Comparison of ENCODE assay signal across 20 mouse cellular contexts in genomic region chr15:91971846-91972245, GRCm38 (mm10).
DNase-seq lines count a peak whose midpoint lies in the region; ATAC-seq and TF ChIP-seq lines count a peak whose summit lies in the region.
"Had no signal": no experiment of that assay in that cellular context is flagged by ENCODE, and none has a peak within 500 bp of the region (broad histone marks: within the 10 kb centered on the region; RNA-seq: fewer than 3 reads in every experiment).

No protein-coding gene starts in this region.

- no peaks in the 10 kb centered on the region for H3K36me3 ChIP-seq in midbrain, embryonic 10.5 days
- no peaks in the 10 kb centered on the region for H3K36me3 ChIP-seq in midbrain, embryonic 13.5 days
- no peaks in the 10 kb centered on the region for H3K36me3 ChIP-seq in hindbrain, embryonic 14.5 days (replicated peaks; ENCODE audit: control insufficient read depth, insufficient read depth)
- H3K36me3 ChIP-seq in myocyte (ENCODE audit: control insufficient read depth, insufficient read depth): no peaks in the 10 kb centered on the region
- H3K36me3 ChIP-seq: lung, embryonic 15.5 days had no signal

- H3K9me3 ChIP-seq in midbrain, embryonic 10.5 days (replicated peaks): no peaks in the 10 kb centered on the region
- no peaks in the 10 kb centered on the region for H3K9me3 ChIP-seq in midbrain, embryonic 13.5 days
- H3K9me3 ChIP-seq in hindbrain, embryonic 14.5 days (ENCODE audit: control insufficient read depth, low read length): no peaks in the 10 kb centered on the region
- H3K9me3 ChIP-seq: lung, embryonic 15.5 days had no signal

- no peak for TF ChIP-seq POLR2A in myocyte (IDR thresholded peaks at IDR 0.05; ENCODE audit: insufficient read length, low read depth)

- peaks cover 7% of the 10 kb centered on the region; the same call in 1 of the 2 replicates for H3K4me1 ChIP-seq in midbrain, embryonic 10.5 days
- H3K4me1 ChIP-seq in midbrain, embryonic 13.5 days (replicated peaks): no peaks in the 10 kb centered on the region
- H3K4me1 ChIP-seq in hindbrain, embryonic 14.5 days (replicated peaks; ENCODE audit: control insufficient read depth, insufficient read depth, low read length): 0 out of 2 replicates have a peak, but pooled peaks cover 6% of the 10 kb centered on the region
- H3K4me1 ChIP-seq: lung, embryonic 15.5 days had no signal

- no peak overlapping the region for H3K27ac ChIP-seq in midbrain, embryonic 10.5 days (replicated peaks)
- no peak overlapping the region for H3K27ac ChIP-seq in midbrain, embryonic 13.5 days
- no peak overlapping the region for H3K27ac ChIP-seq in hindbrain, embryonic 14.5 days
- H3K27ac ChIP-seq: layer of hippocampus, adult 2 months; liver, embryonic 14.5 days; lung, embryonic 15.5 days had no signal

- DNase-seq in frontal cortex, postnatal 25 days (ENCODE audit: low spot score in 2 of 2): no peak
- DNase-seq in midbrain, embryonic 10.5 days (ENCODE audit: low spot score): peak; percentile 13
- DNase-seq in hindbrain, embryonic 14.5 days (ENCODE audit: low spot score): no peak
- DNase-seq in thymus, postnatal 0 days (ENCODE audit: low spot score): no peak
- DNase-seq: adrenal gland, postnatal 36 days; B cell, adult 2 months; cerebellum, adult 18-20 months; cerebellum, postnatal 36 days; kidney, adult 8-10 months; kidney, postnatal 14 days; lung, postnatal 4 days; thymus, postnatal 4 days had no signal

- no peak overlapping the region for H3K9ac ChIP-seq in midbrain, embryonic 13.5 days (replicated peaks)
- H3K9ac ChIP-seq in hindbrain, embryonic 14.5 days: no peak overlapping the region
- H3K9ac ChIP-seq: liver, embryonic 14.5 days; lung, embryonic 15.5 days had no signal

- no peaks in the 10 kb centered on the region for H3K79me2 ChIP-seq in myocyte (ENCODE audit: control insufficient read depth, insufficient read depth)

- no peak overlapping the region for H3ac ChIP-seq in myocyte (ENCODE audit: control insufficient read depth, insufficient read length)

- ATAC-seq in frontal cortex, adult (ENCODE audit: low TSS enrichment): peak; percentile 77
- no peak for ATAC-seq in midbrain, embryonic 13.5 days
- ATAC-seq in hindbrain, embryonic 14.5 days (ENCODE audit: low FRiP score): no peak
- ATAC-seq: inflammation-experienced regulatory T-cells, adult 6 months had no signal

- no peak overlapping the region for H3K4me3 ChIP-seq in midbrain, embryonic 10.5 days
- no peak overlapping the region for H3K4me3 ChIP-seq in midbrain, embryonic 13.5 days (replicated peaks)
- H3K4me3 ChIP-seq in hindbrain, embryonic 14.5 days (replicated peaks; ENCODE audit: low read length): no peak overlapping the region
- H3K4me3 ChIP-seq in myocyte: no peak overlapping the region
- H3K4me3 ChIP-seq: layer of hippocampus, adult 2 months; lung, embryonic 15.5 days had no signal

- 17% methylated on average over 5 of the region's 5 CpGs for WGBS in midbrain, embryonic 10.5 days
- WGBS in midbrain, embryonic 13.5 days: 11% methylated on average over 5 of the region's 5 CpGs
- WGBS in hindbrain, embryonic 14.5 days: 9% methylated on average over 5 of the region's 5 CpGs

- no peak overlapping the region for H3K4me2 ChIP-seq in midbrain, embryonic 13.5 days (replicated peaks)
- 0 out of 2 replicates have a peak overlapping the region, but pooled peaks have one; percentile 11 for H3K4me2 ChIP-seq in hindbrain, embryonic 14.5 days (replicated peaks)
- H3K4me2 ChIP-seq in myocyte (ENCODE audit: low read depth): peak overlapping the region; percentile 7
- H3K4me2 ChIP-seq: heart, embryonic 11.5 days; lung, embryonic 15.5 days had no signal

- H3K27me3 ChIP-seq in midbrain, embryonic 10.5 days (ENCODE audit: low read depth, poor library complexity, severe bottlenecking): no peaks in the 10 kb centered on the region
- no peaks in the 10 kb centered on the region for H3K27me3 ChIP-seq in midbrain, embryonic 13.5 days
- H3K27me3 ChIP-seq in hindbrain, embryonic 14.5 days (ENCODE audit: control insufficient read depth, insufficient read depth, low read length): no peaks in the 10 kb centered on the region
- H3K27me3 ChIP-seq in myocyte (ENCODE audit: control insufficient read depth, insufficient read depth, insufficient read length): no peaks in the 10 kb centered on the region
- H3K27me3 ChIP-seq: lung, embryonic 15.5 days had no signal

TF ChIP-seq in myocyte, 11 proteins besides CTCF, POLR2A, EP300 and RAD21:
- TF ChIP-seq E2F4 (IDR thresholded peaks at IDR 0.05; ENCODE audit: insufficient read depth): no peak
- no peak for TF ChIP-seq TCF3 (IDR thresholded peaks at IDR 0.05; ENCODE audit: insufficient read length, low read depth)
- no peak for TF ChIP-seq POLR2AphosphoS2 (IDR thresholded peaks at IDR 0.05; ENCODE audit: insufficient read length, low read depth)
- TF ChIP-seq CEBPB (IDR thresholded peaks at IDR 0.05; ENCODE audit: insufficient read depth, poor library complexity, severe bottlenecking): no peak
- no peak for TF ChIP-seq MYOD1 (IDR thresholded peaks at IDR 0.05; ENCODE audit: control insufficient read depth in 1 of 3, insufficient read length in 2 of 3, low read depth in 2 of 3)
- no peak for TF ChIP-seq USF1 (IDR thresholded peaks at IDR 0.05; ENCODE audit: low read depth)
- TF ChIP-seq TCF12 (IDR thresholded peaks at IDR 0.05; ENCODE audit: insufficient read depth, poor library complexity, severe bottlenecking): no peak
- TF ChIP-seq MAX (IDR thresholded peaks at IDR 0.05; ENCODE audit: low read depth): no peak
- TF ChIP-seq MYOG (IDR thresholded peaks at IDR 0.05; ENCODE audit: control insufficient read depth in 1 of 3, insufficient read depth in 1 of 3, insufficient read length in 2 of 3, low read depth in 2 of 3): no peak
- TF ChIP-seq SRF (IDR thresholded peaks at IDR 0.05; ENCODE audit: control insufficient read depth, insufficient read length, low read depth): no peak
- TF ChIP-seq REST (IDR thresholded peaks at IDR 0.05; ENCODE audit: insufficient read depth, insufficient read length): no peak
